Mouse (Mus musculus) midbrain, embryonic 12.5 days (tissue): Measurements from ENCODE around the gene Lyzl4. TPM values are rescaled to one million over a fixed set of nuclear protein-coding genes. Genes with fewer than 3 reads are reported as not detected.
"Not testable (repeated sequence)": the region's sequence is repeated elsewhere in the genome, so short reads cannot be mapped to it uniquely, and the experiment has no call there.

Experiments used
- ATAC-seq: fragments of 200-750 bp; cut with Nextera tagmentation; 2 replicates; pipeline ENCODE4 v1.8.0; 2017; ENCODE audit warnings: low read depth, moderate TSS enrichment, moderate library complexity; ENCODE audit not compliant: low FRiP score
- H3K27ac ChIP-seq: fragments of 300-500 bp; sonication (generic); replicated peaks from 2 replicates; pipeline ENCODE4 v1.5.1; 2016; ENCODE audit warnings: mild to moderate bottlenecking
- H3K27me3 ChIP-seq: fragments of 300-500 bp; sonication (generic); 2 replicates; pipeline ENCODE4 v1.6.1; 2016; ENCODE audit warnings: mild to moderate bottlenecking
- H3K36me3 ChIP-seq: fragments of 300-500 bp; sonication (generic); 2 replicates; pipeline ENCODE4 v1.6.1; 2016
- H3K4me1 ChIP-seq: fragments of 300-500 bp; sonication (generic); 2 replicates; pipeline ENCODE4 v1.6.1; 2016
- H3K4me2 ChIP-seq: fragments of 300-500 bp; sonication (generic); replicated peaks from 2 replicates; pipeline ENCODE4 v1.6.1; 2016; ENCODE audit warnings: mild to moderate bottlenecking, moderate library complexity
- H3K4me3 ChIP-seq: fragments of 300-500 bp; sonication (generic); 2 replicates; pipeline ENCODE4 v1.5.1; 2016; ENCODE audit warnings: mild to moderate bottlenecking
- H3K9ac ChIP-seq: fragments of 300-500 bp; sonication (generic); replicated peaks from 2 replicates; pipeline ENCODE4 v1.6.1; 2016; ENCODE audit warnings: mild to moderate bottlenecking, moderate library complexity
- H3K9me3 ChIP-seq: fragments of 300-500 bp; sonication (generic); 2 replicates; pipeline ENCODE4 v1.6.1; 2016; ENCODE audit warnings: mild to moderate bottlenecking
- WGBS: fragments of 180-500 bp; shearing (Covaris S2); methylation state at CpG from one replicate; pipeline ENCODE4 v1.1.7; 2016; 5-methylcytosine and 5-hydroxymethylcytosine counted together
- polyA plus RNA-seq: library from polyadenylated mRNA; unstranded; fragments of >200 nt; fragmentation: Nextera tagmentation; extraction: Ambion mirVana; gene quantifications from 2 replicates; pipeline ENCODE4 v1.2.1, GENCODE M21; 2016

Gene Lyzl4
- polyA plus RNA-seq, 1 experiment from 2014 or later = not detected

GRCm38 (mm10) chr9:121599551-121599950, 42.3 kb downstream of the Lyzl4 start:
- Histone ChIP-seq H3K4me2 (no peak overlapping the region), H3K36me3 (no peaks in the 10 kb centered on the region), H3K27me3 (no peaks in the 10 kb centered on the region), H3K9ac (no peak overlapping the region), H3K4me1 (0 out of 2 replicates have a peak, but pooled peaks cover 3% of the 10 kb centered on the region), H3K27ac (no peak overlapping the region), H3K9me3 (no peaks in the 10 kb centered on the region), H3K4me3 (no peak overlapping the region)
- 81% methylated on average over 6 of the region's 6 CpGs for WGBS
- ATAC-seq = no peak

GRCm38 (mm10) chr9:121598106-121598505, 43.8 kb downstream of the Lyzl4 start:
- H3K27me3 ChIP-seq = no peaks in the 10 kb centered on the region
- no peak for ATAC-seq
- H3K4me1 ChIP-seq = 0 out of 2 replicates have a peak, but pooled peaks cover 6% of the 10 kb centered on the region
- H3K36me3 ChIP-seq = no peaks in the 10 kb centered on the region
- no peak overlapping the region for H3K4me3 ChIP-seq
- no peak overlapping the region for H3K9ac ChIP-seq
- H3K9me3 ChIP-seq = no peaks in the 10 kb centered on the region
- no peak overlapping the region for H3K27ac ChIP-seq
- no peak overlapping the region for H3K4me2 ChIP-seq
- WGBS = 89% methylated on average over 2 of the region's 2 CpGs

GRCm38 (mm10) chr9:121594771-121595170, 47.1 kb downstream of the Lyzl4 start:
- Histone ChIP-seq H3K27me3 (no peaks in the 10 kb centered on the region), H3K27ac (no peak overlapping the region), H3K4me2 (no peak overlapping the region), H3K9me3 (no peaks in the 10 kb centered on the region), H3K4me3 (no peak overlapping the region), H3K4me1 (0 out of 2 replicates have a peak, but pooled peaks cover 5% of the 10 kb centered on the region), H3K9ac (no peak overlapping the region), H3K36me3 (no peaks in the 10 kb centered on the region)
- no peak for ATAC-seq
- WGBS = 66% methylated on average over 4 of the region's 4 CpGs

DNA sequence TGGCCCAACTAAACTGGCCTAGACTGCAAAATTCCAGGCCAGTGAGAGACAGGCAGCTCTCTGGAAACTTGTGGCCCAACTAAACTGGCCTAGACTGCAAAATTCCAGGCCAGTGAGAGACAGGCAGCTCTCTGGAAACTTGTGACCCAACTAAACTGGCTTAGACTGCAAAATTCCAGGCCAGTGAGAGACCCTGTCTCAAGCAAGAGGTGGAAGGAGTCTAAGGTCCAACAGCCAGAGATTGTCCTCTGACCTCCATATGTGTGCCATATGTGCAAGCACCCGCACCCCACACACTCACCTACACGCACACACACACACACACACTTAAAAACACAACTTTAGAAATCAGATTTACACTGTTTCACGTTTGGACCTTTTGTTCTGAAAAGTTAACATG, 48.1 kb downstream of the Lyzl4 start:
- ATAC-seq, H3K9ac ChIP-seq, H3K4me3 ChIP-seq, H3K4me1 ChIP-seq, H3K36me3 ChIP-seq, H3K27me3 ChIP-seq, H3K4me2 ChIP-seq, H3K9me3 ChIP-seq, H3K27ac ChIP-seq: not testable (repeated sequence)
- 95% methylated on average over 3 of the region's 3 CpGs for WGBS

GRCm38 (mm10) chr9:121592948-121593550, 48.8 kb downstream of the Lyzl4 start:
- Histone ChIP-seq H3K27me3 (no peaks in the 10 kb centered on the region), H3K36me3 (no peaks in the 10 kb centered on the region), H3K9ac (no peak overlapping the region), H3K4me1 (0 out of 2 replicates have a peak, but pooled peaks cover 5% of the 10 kb centered on the region), H3K9me3 (peaks cover 4% of the 10 kb centered on the region; the same call in 1 of the 2 replicates), H3K27ac (no peak overlapping the region), H3K4me2 (no peak overlapping the region), H3K4me3 (no peak overlapping the region)
- ATAC-seq = no peak
- 81% methylated on average over 13 of the region's 13 CpGs for WGBS

DNA sequence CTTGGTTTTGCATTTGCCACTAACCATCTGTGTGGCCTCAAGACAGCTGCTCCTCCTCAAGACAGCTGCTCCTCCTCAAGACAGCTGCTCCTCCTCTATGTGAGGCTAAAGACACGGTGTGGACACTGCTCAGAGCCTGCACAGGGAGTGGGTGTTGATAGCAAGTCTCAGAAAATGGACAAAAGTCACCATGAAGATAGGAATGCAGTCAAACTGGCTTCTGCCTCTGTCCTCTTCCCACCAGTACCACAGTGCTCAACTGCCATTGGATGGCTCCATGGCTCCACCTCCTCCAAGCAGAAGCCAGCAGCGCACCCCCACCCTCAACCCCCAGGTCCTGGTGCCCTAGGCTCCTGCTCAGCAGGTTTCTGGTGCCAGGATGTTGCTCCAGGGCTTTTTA, 52.4 kb downstream of the Lyzl4 start:
- no peak for ATAC-seq
- no peak overlapping the region for H3K9ac ChIP-seq
- H3K27me3 ChIP-seq = no peaks in the 10 kb centered on the region
- H3K36me3 ChIP-seq = no peaks in the 10 kb centered on the region
- no peak overlapping the region for H3K27ac ChIP-seq
- no peak overlapping the region for H3K4me2 ChIP-seq
- no peak overlapping the region for H3K4me3 ChIP-seq
- H3K9me3 ChIP-seq = peaks cover 4% of the 10 kb centered on the region; the same call in 1 of the 2 replicates
- WGBS = 49% methylated on average over 2 of the region's 2 CpGs
- 0 out of 2 replicates have a peak, but pooled peaks cover 5% of the 10 kb centered on the region for H3K4me1 ChIP-seq

- Histone ChIP-seq H3K9ac (no peak overlapping the region), H3K4me1 (no peaks in the 10 kb centered on the region), H3K27me3 (no peaks in the 10 kb centered on the region), H3K4me3 (no peak overlapping the region), H3K9me3 (no peaks in the 10 kb centered on the region), H3K36me3 (no peaks in the 10 kb centered on the region), H3K27ac (no peak overlapping the region), H3K4me2 (no peak overlapping the region)
- 76% methylated on average over 5 of the region's 5 CpGs for WGBS
- no peak for ATAC-seq
These were observed 67.5 kb downstream of the Lyzl4 start for GRCm38 (mm10) chr9:121574380-121574779.

DNA sequence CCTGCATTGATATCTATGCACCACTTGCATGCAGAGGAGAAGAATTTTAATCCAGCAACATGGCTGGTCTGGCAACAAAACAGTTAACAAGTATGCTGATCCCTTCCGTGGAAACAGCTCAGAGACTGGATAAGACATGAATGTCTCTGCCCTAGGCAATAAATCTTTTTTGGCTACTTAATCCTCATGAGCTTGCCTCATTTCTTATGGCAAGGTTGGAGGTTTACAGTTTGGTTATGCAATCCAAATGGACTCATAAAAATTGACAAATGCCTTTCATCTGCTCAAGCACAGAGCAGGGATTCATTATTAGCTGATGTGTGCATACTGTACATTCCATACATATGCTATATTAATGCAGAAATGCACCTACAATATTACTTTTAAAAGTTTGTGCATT, 73.4 kb downstream of the Lyzl4 start:
- H3K27ac ChIP-seq = no peak overlapping the region
- no peak for ATAC-seq
- no peak overlapping the region for H3K4me2 ChIP-seq
- no peaks in the 10 kb centered on the region for H3K4me1 ChIP-seq
- H3K27me3 ChIP-seq = no peaks in the 10 kb centered on the region
- H3K9ac ChIP-seq = no peak overlapping the region
- H3K36me3 ChIP-seq = no peaks in the 10 kb centered on the region
- H3K9me3 ChIP-seq = no peaks in the 10 kb centered on the region
- 13% methylated on average over 1 of the region's 1 CpGs for WGBS
- H3K4me3 ChIP-seq = no peak overlapping the region

DNA sequence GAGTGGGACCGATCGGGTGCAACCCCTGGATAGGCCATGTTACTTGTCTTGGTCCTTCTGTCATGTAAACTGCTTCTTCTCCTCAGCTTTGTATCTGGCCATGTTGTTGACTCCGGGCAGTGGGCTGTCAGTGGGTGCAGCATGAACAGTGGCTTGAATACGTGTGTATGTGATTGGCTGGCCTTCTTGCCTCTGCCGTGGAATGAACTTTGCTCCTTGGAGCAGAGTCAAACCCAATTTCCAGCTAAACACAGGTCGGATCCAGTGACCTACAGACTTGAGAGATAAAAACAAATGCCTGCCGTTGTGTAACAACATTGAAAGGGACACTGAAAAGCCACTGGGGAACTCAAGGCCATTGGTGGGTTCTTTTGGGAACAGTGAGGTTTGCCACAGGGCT, 75.5 kb downstream of the Lyzl4 start:
- H3K4me3 ChIP-seq = no peak overlapping the region
- 0 out of 2 replicates have a peak, but pooled peaks cover 1% of the 10 kb centered on the region for H3K27me3 ChIP-seq
- H3K36me3 ChIP-seq = no peaks in the 10 kb centered on the region
- no peaks in the 10 kb centered on the region for H3K9me3 ChIP-seq
- no peak for ATAC-seq
- H3K4me1 ChIP-seq = no peaks in the 10 kb centered on the region; the same call in 1 of the 2 replicates
- no peak overlapping the region for H3K9ac ChIP-seq
- no peak overlapping the region for H3K27ac ChIP-seq
- no peak overlapping the region for H3K4me2 ChIP-seq
- WGBS = 91% methylated on average over 7 of the region's 7 CpGs

- no peak overlapping the region for H3K9ac ChIP-seq
- H3K4me3 ChIP-seq = no peak overlapping the region
These were observed 78.6 kb downstream of the Lyzl4 start for GRCm38 (mm10) chr9:121563276-121563675.

GRCm38 (mm10) chr9:121560515-121560914, 81.4 kb downstream of the Lyzl4 start:
- no peak for ATAC-seq
- no peaks in the 10 kb centered on the region for H3K36me3 ChIP-seq
- no peaks in the 10 kb centered on the region for H3K9me3 ChIP-seq
- no peak overlapping the region for H3K9ac ChIP-seq
- H3K4me3 ChIP-seq = no peak overlapping the region
- peaks cover 14% of the 10 kb centered on the region for H3K4me1 ChIP-seq
- no peak overlapping the region for H3K4me2 ChIP-seq
- no peak overlapping the region for H3K27ac ChIP-seq
- WGBS = 72% methylated on average over 7 of the region's 7 CpGs
- peaks cover 12% of the 10 kb centered on the region; the same call in 1 of the 2 replicates for H3K27me3 ChIP-seq

More at GRCm38 (mm10) chr9:121563276-121563675, 78.6 kb downstream of the Lyzl4 start:
- ATAC-seq = no peak
- no peaks in the 10 kb centered on the region for H3K36me3 ChIP-seq
- H3K27ac ChIP-seq = no peak overlapping the region
- H3K4me2 ChIP-seq = no peak overlapping the region
- H3K4me1 ChIP-seq = peaks cover 7% of the 10 kb centered on the region; the same call in 1 of the 2 replicates
- peaks cover 12% of the 10 kb centered on the region; the same call in 1 of the 2 replicates for H3K27me3 ChIP-seq
- no peaks in the 10 kb centered on the region for H3K9me3 ChIP-seq
- WGBS = 89% methylated on average over 7 of the region's 7 CpGs

GRCm38 (mm10) chr9:121558167-121558566, 83.7 kb downstream of the Lyzl4 start:
- Histone ChIP-seq H3K27ac (no peak overlapping the region), H3K4me1 (peaks cover 18% of the 10 kb centered on the region), H3K27me3 (peaks cover 12% of the 10 kb centered on the region; the same call in 1 of the 2 replicates), H3K4me3 (no peak overlapping the region), H3K36me3 (no peaks in the 10 kb centered on the region), H3K4me2 (no peak overlapping the region), H3K9ac (no peak overlapping the region), H3K9me3 (no peaks in the 10 kb centered on the region)
- ATAC-seq = no peak
- WGBS = 88% methylated on average over 6 of the region's 6 CpGs
